Mouse (Mus musculus) bone marrow, adult 2 months (tissue): Measurements from ENCODE around the gene Pacsin3. TPM values are rescaled to one million over a fixed set of nuclear protein-coding genes. Genes with fewer than 3 reads are reported as not detected.

Experiments
- H3K27ac ChIP-seq: fragments of 200-500 bp; 2 replicates; pipeline ENCODE4 v1.5.1; 2012; ENCODE audit warnings: low read depth, mild to moderate bottlenecking, control low read depth, inconsistent platforms, low read length; ENCODE audit not compliant: control insufficient read depth, poor library complexity, insufficient read depth
- H3K4me1 ChIP-seq: fragments of 200-500 bp; 2 replicates; pipeline ENCODE4 v1.6.1; 2011; ENCODE audit warnings: low read length; ENCODE audit not compliant: control insufficient read depth, insufficient read depth
- H3K4me3 ChIP-seq: fragments of 200-500 bp; replicated peaks from 2 replicates; pipeline ENCODE3; 2011; ENCODE audit warnings: mild to moderate bottlenecking, low read depth, low read length, control low read depth; ENCODE audit not compliant: control insufficient read depth
- CTCF ChIP-seq: fragments of 200-500 bp; IDR thresholded peaks from 2 replicates; pipeline ENCODE4 v1.5.1; 2011; ENCODE audit warnings: low read length, control low read depth; ENCODE audit not compliant: control insufficient read depth, insufficient read depth
- POLR2A ChIP-seq: fragments of 200-500 bp; IDR thresholded peaks from 2 replicates; pipeline ENCODE4 v1.6.1; 2011; ENCODE audit warnings: low read depth, mild to moderate bottlenecking, control low read depth, low read length, borderline replicate concordance; ENCODE audit not compliant: control insufficient read depth
- WGBS: fragments of 180-500 bp; shearing (Covaris S2); methylation state at CpG from one replicate; pipeline ENCODE4 v1.1.7; 2018; 5-methylcytosine and 5-hydroxymethylcytosine counted together
- polyA plus RNA-seq: library from polyadenylated mRNA; stranded (reverse); fragments of >200 nt; gene quantifications from 2 replicates; pipeline ENCODE4 v1.2.4, GENCODE M21; 2011; ENCODE audit warnings: low replicate concordance; ENCODE audit not compliant: missing spikeins, insufficient read depth, insufficient read length

Pacsin3 gene
- polyA plus RNA-seq, 1 experiment: 6.7 TPM

DNA sequence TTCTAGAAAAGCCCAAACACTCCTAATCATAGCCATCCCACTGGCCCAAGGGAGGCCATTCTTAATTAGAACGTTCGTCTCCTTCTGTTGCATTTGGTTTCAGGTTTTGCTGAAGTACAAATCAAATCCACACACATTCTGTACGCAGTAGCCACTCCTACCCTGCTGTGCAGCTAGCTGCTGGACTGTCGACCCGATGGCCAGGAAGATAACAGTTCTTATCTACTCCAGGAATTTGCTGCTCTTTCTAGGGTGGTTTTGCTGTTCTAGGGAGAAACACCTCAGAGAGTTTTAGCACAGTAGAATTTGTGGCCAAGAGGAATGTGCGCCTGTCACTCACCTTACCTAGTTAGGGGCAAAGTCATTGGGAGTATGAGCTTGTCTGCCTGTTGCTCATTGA lies 31.8 kb downstream of the Pacsin3 start:
- H3K27ac ChIP-seq: no peak overlapping the region
- WGBS: 69% methylated on average over 6 of the region's 6 CpGs
- TF ChIP-seq CTCF (no peak), POLR2A (no peak)
- H3K4me1 ChIP-seq: no peaks in the 10 kb centered on the region
- no peak overlapping the region for H3K4me3 ChIP-seq

DNA sequence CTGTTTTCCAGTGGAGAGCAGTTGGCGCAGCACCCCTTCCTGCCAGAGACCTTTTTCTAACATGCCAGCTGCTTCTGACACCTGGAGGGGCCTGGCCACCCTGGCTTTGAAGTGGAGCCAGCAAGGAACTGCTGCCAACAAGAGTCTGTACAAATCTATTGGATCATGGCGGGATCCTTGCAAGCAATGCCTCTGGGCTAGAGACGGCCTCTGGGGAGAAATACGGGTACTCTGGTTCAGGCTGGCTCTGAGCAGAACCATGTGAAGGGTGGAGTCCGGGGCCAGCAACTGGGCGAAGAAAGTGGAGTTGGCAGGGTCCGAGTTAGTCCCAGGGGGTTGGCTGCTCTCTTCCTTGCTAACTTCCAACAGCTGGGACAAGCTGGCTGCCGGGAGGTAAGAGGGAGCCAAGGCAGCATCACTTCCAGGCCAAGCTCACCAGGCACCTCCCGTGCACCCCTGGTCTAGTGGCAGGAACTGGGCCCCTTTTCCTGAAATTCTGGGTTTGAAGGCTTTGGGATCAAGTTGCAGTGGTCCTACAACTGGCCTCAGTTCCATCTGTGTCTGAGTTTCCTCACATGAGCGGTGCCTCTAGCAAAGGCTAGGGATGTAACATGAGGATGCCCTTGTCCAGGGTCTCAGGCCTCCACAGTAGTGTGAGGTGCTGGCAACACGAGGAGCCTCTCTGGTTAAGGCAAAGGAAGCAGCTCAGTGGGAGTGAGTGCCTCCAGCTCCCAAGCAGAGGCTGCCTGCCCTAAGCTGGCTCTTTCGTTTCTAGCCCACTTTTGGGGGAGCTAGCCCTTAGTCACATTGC lies 35.6 kb downstream of the Pacsin3 start:
- Histone ChIP-seq H3K27ac (no peak overlapping the region), H3K4me1 (no peaks in the 10 kb centered on the region), H3K4me3 (no peak overlapping the region)
- no peak for TF ChIP-seq CTCF
- TF ChIP-seq POLR2A: no peak
- WGBS: 86% methylated on average over 12 of the region's 12 CpGs

DNA sequence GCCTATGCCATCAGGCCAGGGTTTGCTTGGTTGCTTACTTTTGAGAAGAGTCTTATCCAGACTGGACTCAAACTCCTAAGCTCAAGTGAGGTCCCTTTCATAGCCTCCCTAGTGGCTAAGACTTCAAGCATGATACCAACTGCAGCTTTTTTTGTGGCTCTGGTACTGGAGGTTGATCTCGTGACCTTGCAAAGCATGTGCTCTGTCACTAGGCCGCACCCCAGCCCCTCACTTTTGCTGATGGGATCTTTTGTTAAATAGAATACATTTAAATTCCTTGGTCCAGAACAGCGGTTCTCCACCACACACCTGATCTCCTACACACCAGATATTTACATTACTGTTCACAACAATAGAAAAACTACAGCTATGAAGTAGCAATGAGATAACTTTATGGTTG lies 38.5 kb downstream of the Pacsin3 start:
- TF ChIP-seq CTCF: no peak
- Histone ChIP-seq H3K4me3 (no peak overlapping the region), H3K27ac (no peak overlapping the region), H3K4me1 (no peaks in the 10 kb centered on the region)
- 85% methylated on average over 3 of the region's 3 CpGs for WGBS

DNA sequence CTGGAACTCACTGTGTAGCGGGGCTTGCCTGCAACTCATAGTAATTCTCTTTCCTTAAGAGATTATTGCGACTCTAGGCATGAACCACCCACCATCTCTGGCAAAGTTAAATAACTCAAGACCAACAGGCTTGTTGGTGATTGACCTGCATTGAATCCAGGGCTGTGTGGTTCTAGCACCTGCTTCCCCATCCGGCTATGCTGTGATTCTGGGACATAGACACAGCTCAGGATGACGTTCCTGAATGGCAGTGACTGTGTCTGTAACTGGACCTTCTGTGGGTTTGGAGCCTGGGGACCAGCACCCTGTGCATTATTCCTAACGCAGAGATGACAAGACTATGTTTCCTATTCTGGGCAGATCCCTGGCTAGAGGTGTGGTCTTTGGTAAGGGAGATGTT lies 40.1 kb downstream of the Pacsin3 start:
- Histone ChIP-seq H3K27ac (no peak overlapping the region), H3K4me3 (no peak overlapping the region), H3K4me1 (no peaks in the 10 kb centered on the region)
- WGBS: 81% methylated on average over 5 of the region's 5 CpGs
- TF ChIP-seq POLR2A: no peak
- TF ChIP-seq CTCF: no peak

DNA sequence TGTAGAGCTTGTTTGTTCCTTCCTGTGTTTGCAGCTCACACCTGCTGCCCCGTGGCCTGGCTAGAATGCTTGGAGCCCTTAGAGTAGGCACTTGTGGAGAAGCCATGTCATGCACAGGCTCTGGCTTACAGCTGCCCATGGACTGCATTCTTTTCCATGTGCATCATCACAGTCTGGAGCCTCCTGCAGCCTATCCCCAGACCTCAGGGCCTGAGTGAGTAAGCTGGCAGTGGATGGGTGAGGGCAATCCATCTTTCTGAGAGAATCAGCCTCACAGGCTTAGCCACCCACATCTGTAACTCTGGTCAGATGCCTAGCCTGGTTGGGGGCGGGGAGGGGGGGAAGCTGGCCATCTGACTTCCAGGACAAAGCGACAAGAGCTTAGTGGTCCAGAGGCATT lies 43.4 kb downstream of the Pacsin3 start:
- no peak overlapping the region for H3K4me3 ChIP-seq
- H3K4me1 ChIP-seq: no peaks in the 10 kb centered on the region
- WGBS: 83% methylated on average over 3 of the region's 3 CpGs
- TF ChIP-seq CTCF (no peak), POLR2A (no peak)
- H3K27ac ChIP-seq: no peak overlapping the region

DNA sequence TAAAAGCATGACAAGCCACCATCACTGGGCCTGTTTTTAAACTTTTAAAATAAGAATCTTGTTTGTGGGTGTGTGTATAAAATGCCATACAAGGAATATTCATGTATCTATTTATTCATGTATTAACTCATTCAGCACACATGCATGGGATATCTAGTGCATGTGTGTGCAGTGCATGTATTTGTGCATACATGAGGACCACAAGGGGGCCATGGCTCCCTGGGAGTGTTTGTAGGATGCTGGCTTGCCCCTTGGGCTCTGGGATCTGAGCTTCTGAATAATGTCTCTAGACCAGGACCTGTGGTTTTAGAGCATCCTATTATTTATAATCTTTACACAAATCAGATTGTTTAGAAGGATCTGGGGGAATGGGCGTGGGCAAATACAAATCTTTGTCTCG lies 45.0 kb downstream of the Pacsin3 start:
- TF ChIP-seq CTCF (no peak), POLR2A (no peak)
- H3K27ac ChIP-seq: no peak overlapping the region
- WGBS: 88% methylated on average over 2 of the region's 2 CpGs

DNA sequence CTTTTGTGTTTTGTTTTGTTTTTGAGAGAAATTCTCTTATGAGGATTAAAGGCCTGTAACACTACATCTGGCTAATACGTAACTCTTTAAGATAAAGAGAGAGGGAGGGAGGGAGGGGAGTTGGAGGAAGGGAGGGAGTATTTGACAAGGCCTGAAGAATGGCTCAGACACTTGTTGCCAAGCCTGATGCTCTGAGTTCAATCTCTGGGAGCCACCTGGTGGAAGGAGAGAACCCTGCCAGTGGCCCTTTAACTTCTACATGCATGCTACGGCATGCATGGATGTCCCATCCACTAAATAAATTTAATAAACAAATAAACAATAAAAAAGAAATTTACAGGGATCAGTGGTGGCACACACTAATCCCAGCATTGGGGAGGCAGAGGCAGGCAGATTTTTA lies 46.1 kb downstream of the Pacsin3 start:
- no peak overlapping the region for H3K4me3 ChIP-seq
- no peaks in the 10 kb centered on the region for H3K4me1 ChIP-seq
- TF ChIP-seq POLR2A: no peak
- TF ChIP-seq CTCF: no peak
- 77% methylated on average over 2 of the region's 2 CpGs for WGBS
- H3K27ac ChIP-seq: no peak overlapping the region

More for the DNA sequence above, 45.0 kb downstream of the Pacsin3 start:
- H3K4me3 ChIP-seq: no peak overlapping the region
- no peaks in the 10 kb centered on the region for H3K4me1 ChIP-seq

DNA sequence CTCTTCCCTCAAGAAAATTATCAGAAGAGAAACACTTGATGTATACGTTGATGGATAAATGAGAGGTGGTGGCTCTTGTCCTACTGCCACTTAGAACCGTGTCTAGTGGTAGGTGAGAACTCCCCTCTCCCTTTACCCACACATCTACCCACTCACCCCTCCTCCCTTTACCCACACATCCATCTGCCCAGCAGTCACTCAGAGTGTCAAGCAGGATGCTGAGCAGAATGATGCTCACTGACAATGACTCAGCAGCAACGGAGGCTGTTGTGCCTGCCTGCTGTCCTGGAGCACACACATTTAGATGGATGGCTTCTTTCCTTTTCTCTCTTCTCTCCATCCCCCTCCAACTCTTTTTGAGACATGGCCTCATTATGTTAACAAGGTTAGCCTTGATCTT lies 47.1 kb downstream of the Pacsin3 start:
- H3K4me3 ChIP-seq: no peak overlapping the region
- H3K4me1 ChIP-seq: no peaks in the 10 kb centered on the region
- WGBS: 64% methylated on average over 3 of the region's 3 CpGs
- no peak for TF ChIP-seq CTCF
- TF ChIP-seq POLR2A: no peak
- no peak overlapping the region for H3K27ac ChIP-seq

DNA sequence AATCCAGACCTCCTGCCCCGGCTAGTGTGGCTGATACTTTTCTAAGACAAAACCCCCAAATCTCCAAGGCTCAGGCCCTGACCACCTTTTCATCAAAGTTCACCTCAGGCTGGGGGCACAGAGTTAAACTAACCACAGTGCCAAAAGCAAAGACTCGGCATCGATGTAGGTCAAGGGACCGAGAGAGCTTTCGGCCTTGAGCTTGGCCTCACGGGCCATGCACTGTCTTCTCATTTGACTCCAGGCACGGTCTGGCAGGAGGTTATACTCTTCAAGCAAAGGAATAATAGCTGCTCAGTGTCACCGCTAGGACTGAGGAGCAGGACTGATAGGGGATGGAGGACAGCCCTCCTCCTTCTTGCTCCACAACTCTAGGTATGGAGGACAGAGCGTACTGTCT lies 50.2 kb downstream of the Pacsin3 start:
- TF ChIP-seq POLR2A: no peak
- no peak for TF ChIP-seq CTCF
- H3K27ac ChIP-seq: no peak overlapping the region
- H3K4me3 ChIP-seq: no peak overlapping the region
- no peaks in the 10 kb centered on the region for H3K4me1 ChIP-seq
- WGBS: 92% methylated on average over 9 of the region's 9 CpGs
